Mouse (Mus musculus) thymus, postnatal 25 days (tissue): ENCODE measurements around the gene Fcrla.

ENCODE experiments used
- DNase-seq: peaks from one replicate; pipeline ENCODE4 v3.0.0; 2022

Fcrla gene

GRCm38 (mm10) chr1:170884978-170885561 is 42.3 kb downstream of the Fcrla start, which contains the start of the genes Gm26620 and Dusp12:
Gm26620 (plus strand) TSS chr1:170885065.
Dusp12 (minus strand) TSS chr1:170885540.
- DNase-seq = peak; percentile 83

- no peak for DNase-seq
These were observed 43.0 kb downstream of the Fcrla start for GRCm38 (mm10) chr1:170884390-170884789.

- DNase-seq = no peak
These were observed 44.4 kb downstream of the Fcrla start for GRCm38 (mm10) chr1:170882915-170883485.

GRCm38 (mm10) chr1:170876906-170877305 is 50.5 kb downstream of the Fcrla start:
- no peak for DNase-seq

GRCm38 (mm10) chr1:170875676-170876075 is 51.7 kb downstream of the Fcrla start:
- DNase-seq = no peak

- DNase-seq = no peak
These were observed 55.4 kb downstream of the Fcrla start for GRCm38 (mm10) chr1:170871961-170872360.

- no peak for DNase-seq
These were observed 56.0 kb downstream of the Fcrla start for GRCm38 (mm10) chr1:170871402-170871801.

- DNase-seq = no peak
These were observed 58.5 kb downstream of the Fcrla start for GRCm38 (mm10) chr1:170868905-170869283.

- peak; percentile 40 for DNase-seq
These were observed 59.1 kb downstream of the Fcrla start for GRCm38 (mm10) chr1:170868107-170868904.

- peak; percentile 88 for DNase-seq
These were observed 59.7 kb downstream of the Fcrla start, which contains the start of gene Atf6 for GRCm38 (mm10) chr1:170867691-170868105. Atf6 (minus strand) TSS chr1:170867771.
